Mouse (Mus musculus): Measurements from ENCODE around the gene Hes3. TPM values are rescaled to one million over a fixed set of nuclear protein-coding genes. Genes with fewer than 3 reads are reported as not detected.

The Hes3 gene
- polyA plus RNA-seq, 1 experiment: not detected

DNA sequence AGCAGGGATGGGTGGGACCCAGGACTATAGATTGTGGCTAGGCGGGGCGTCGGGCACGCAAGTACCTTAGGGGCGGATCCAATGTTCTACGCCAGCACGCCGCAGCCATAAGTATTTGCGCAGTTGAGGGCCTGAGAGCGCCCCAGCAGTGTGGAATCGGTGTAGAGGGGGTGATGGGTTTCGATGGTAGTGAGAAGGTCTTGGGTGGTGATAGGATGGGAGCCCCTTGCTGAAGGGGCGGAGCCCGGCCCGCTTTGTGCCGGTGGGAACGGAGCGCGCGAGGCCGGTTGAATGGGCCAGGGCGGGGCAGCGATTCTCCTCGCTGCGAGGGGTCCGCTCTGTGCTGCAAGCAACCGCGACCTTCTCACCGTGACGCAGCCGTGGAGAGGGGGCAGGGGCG is 5.3 kb downstream of the Hes3 start:
- no peak overlapping the region for H3K4me3 ChIP-seq (replicated peaks; ENCODE audit: extremely low read depth, low read depth, low read length)
- DNase-seq: no peak
- no peak for TF ChIP-seq POLR2A (IDR thresholded peaks at IDR 0.05; ENCODE audit: borderline replicate concordance, extremely low read depth, low read depth, low read length)
- TF ChIP-seq CTCF (IDR thresholded peaks at IDR 0.05; ENCODE audit: insufficient read depth, low read length): no peak
- peaks cover 3% of the 10 kb centered on the region; the same call in 1 of the 2 replicates for H3K4me1 ChIP-seq (ENCODE audit: control insufficient read depth, insufficient read depth, low read length)
- WGBS: 5% methylated on average over 32 of the region's 32 CpGs

DNA sequence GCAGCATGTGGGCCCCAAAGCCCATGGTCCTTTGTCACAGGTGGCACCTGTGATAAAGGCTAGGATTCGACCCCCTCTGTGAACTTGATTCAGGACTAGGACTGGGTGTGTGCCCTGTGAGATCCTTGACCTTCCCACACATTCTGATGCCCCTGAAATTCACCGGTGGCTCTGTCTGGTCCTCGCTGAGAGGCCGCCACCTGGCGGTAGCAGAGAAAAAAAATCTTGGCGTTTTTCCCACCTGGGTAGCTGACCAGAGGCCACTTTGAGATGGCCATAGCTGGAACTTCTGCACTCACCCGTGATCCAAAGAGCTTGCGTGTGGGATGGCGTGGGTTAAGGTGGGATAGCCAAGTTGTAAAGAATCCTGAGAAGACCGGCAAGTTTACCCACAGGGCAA is 6.0 kb downstream of the Hes3 start:
- 4% methylated on average over 10 of the region's 10 CpGs for WGBS
- DNase-seq: peak; percentile 64

DNA sequence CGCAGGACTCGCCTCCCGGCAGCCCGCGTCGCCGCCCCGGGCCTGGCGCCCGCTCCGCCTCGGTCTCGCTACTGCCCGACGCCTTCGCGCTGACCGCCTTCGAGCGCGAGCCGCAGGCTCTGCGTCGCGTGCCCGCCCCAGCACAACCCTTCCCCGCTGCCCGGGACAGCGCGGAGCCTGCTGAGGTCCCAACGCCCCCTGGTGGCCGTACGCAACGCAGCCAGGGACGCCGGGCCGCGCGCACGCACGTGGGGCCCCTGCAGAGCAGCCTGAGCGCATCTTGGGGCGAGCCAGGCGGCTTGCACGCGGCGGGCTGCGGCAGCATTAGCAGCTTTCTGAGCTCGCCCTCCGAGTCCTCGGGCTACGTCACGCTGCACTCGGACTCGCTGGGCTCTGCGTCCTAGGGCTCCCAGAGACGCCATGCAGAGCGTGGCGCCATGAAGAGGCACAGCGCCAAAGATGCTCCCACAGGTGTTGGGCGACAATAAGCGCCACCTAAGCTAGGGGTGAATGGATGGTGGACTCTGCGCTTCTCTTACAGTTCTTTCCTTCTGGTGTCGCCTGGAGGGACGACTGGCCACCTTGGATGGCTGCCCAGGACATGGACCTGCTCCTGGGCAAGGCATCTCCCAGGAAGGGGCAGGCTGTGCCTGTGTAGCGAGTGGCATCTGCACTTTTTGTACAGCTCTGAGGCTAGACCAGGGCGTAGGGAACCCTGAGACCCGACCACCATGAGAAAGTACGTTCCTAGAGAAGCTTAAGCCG is 8.1 kb downstream of the Hes3 start:
- no peak for TF ChIP-seq POLR2A (IDR thresholded peaks at IDR 0.05; ENCODE audit: borderline replicate concordance, extremely low read depth, low read depth, low read length)
- TF ChIP-seq CTCF (IDR thresholded peaks at IDR 0.05; ENCODE audit: insufficient read depth, low read length): peak; percentile 52; the same call in 1 of the 2 replicates
- WGBS: 10% methylated on average over 70 of the region's 70 CpGs
- peak; percentile 74 for DNase-seq
- Histone ChIP-seq H3K4me3 (replicated peaks; ENCODE audit: extremely low read depth, low read depth, low read length) (no peak overlapping the region), H3K4me1 (ENCODE audit: control insufficient read depth, insufficient read depth, low read length) (peaks cover 3% of the 10 kb centered on the region; the same call in 1 of the 2 replicates)

More for the DNA sequence above, 6.0 kb downstream of the Hes3 start:
- TF ChIP-seq POLR2A (IDR thresholded peaks at IDR 0.05; ENCODE audit: borderline replicate concordance, extremely low read depth, low read depth, low read length): no peak
- TF ChIP-seq CTCF (IDR thresholded peaks at IDR 0.05; ENCODE audit: insufficient read depth, low read length): peak; percentile 72
- Histone ChIP-seq H3K4me1 (ENCODE audit: control insufficient read depth, insufficient read depth, low read length) (peaks cover 3% of the 10 kb centered on the region; the same call in 1 of the 2 replicates), H3K4me3 (replicated peaks; ENCODE audit: extremely low read depth, low read depth, low read length) (no peak overlapping the region)

DNA sequence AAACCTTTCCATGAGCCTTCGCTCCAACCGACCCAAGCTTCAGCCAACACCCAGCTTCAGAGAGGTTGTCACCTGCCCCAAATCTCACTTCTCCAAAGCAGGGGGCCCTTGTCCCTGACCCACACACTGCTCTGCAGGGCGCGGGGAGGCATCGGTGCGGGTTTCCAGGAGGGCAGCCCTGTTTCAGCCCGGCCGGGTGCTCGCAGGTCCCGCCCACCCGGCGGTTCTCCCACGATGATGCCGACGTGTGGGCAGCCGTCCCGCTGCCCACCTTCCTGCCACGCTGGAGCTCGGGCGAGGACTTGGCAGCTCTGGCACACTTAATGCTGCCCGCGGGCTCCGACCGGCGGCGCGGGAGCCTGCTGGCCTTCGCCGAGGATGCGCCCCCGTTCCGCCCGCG is 8.7 kb downstream of the Hes3 start:
- H3K4me3 ChIP-seq (replicated peaks; ENCODE audit: extremely low read depth, low read depth, low read length): no peak overlapping the region
- WGBS: 18% methylated on average over 34 of the region's 34 CpGs
- H3K4me1 ChIP-seq (ENCODE audit: control insufficient read depth, insufficient read depth, low read length): peaks cover 3% of the 10 kb centered on the region; the same call in 1 of the 2 replicates
- no peak for TF ChIP-seq POLR2A (IDR thresholded peaks at IDR 0.05; ENCODE audit: borderline replicate concordance, extremely low read depth, low read depth, low read length)
- TF ChIP-seq CTCF (IDR thresholded peaks at IDR 0.05; ENCODE audit: insufficient read depth, low read length): no peak
- no peak for DNase-seq

DNA sequence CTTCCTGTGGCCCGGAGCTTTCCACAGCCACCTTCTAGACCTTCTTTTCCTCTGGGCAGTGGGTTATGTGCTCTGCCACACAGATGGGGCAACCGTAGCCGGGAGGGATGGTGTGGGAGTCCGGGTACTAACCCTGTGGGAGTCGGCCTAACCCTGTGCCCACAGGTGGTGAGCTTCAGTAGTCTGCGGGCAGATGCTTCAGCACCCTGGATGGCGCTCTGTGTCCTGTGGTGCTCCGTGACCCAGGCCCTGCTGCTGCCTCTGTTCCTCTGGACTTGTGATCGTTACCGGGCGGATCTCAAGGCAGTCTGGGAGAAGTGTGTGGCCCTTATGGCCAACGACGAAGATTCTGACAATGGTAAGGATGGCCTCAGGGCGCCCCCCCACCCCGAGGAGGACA is 9.9 kb downstream of the Hes3 start:
- 64% methylated on average over 15 of the region's 15 CpGs for WGBS
- no peak for TF ChIP-seq CTCF (IDR thresholded peaks at IDR 0.05; ENCODE audit: insufficient read depth, low read length)
- TF ChIP-seq POLR2A (IDR thresholded peaks at IDR 0.05; ENCODE audit: borderline replicate concordance, extremely low read depth, low read depth, low read length): no peak
- Histone ChIP-seq H3K4me1 (ENCODE audit: control insufficient read depth, insufficient read depth, low read length) (peaks cover 3% of the 10 kb centered on the region; the same call in 1 of the 2 replicates), H3K4me3 (replicated peaks; ENCODE audit: extremely low read depth, low read depth, low read length) (no peak overlapping the region)
- DNase-seq: no peak

DNA sequence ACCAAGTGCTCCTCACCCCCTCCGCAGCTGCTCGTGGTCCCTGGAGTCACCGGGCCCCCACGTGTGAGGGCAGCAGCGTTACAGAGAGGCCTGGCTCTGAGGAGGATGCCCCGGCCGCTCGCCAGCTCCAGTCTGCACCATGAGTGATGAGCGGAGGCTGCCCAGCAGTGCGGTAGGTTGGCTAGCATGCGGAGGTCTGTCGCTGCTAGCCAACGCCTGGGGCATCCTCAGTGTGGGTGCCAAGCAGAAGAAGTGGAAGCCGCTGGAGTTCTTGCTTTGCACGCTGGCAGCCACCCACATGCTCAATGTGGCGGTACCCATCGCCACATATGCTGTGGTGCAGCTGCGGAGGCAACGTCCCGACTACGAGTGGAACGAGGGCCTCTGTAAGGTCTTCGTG is 12.5 kb downstream of the Hes3 start:
- no peak for DNase-seq
- 84% methylated on average over 23 of the region's 23 CpGs for WGBS
- Histone ChIP-seq H3K4me3 (replicated peaks; ENCODE audit: extremely low read depth, low read depth, low read length) (no peak overlapping the region), H3K4me1 (ENCODE audit: control insufficient read depth, insufficient read depth, low read length) (peaks cover 3% of the 10 kb centered on the region; the same call in 1 of the 2 replicates)
- TF ChIP-seq CTCF (IDR thresholded peaks at IDR 0.05; ENCODE audit: insufficient read depth, low read length): no peak
- no peak for TF ChIP-seq POLR2A (IDR thresholded peaks at IDR 0.05; ENCODE audit: borderline replicate concordance, extremely low read depth, low read depth, low read length)

DNA sequence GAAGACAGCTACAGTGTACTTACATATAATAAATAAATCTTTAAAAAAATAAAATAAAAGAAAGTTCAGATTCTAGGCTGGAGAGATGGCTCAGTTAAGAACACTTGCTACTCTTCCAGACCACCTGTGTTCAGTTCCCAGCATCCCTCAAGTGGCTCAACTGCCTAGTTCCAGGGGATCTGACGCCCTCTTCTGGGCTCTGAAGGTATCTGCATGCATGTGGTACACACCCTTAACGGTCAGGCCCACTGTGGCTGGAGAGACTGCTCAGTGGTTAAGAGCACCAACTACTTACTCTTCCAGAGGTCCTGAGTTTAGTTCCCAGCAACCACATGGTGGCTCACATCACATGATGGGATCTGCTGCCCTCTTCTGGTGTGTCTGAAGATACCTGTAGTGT is 13.5 kb downstream of the Hes3 start:
- no peak for DNase-seq
- H3K4me1 ChIP-seq (ENCODE audit: control insufficient read depth, insufficient read depth, low read length): no peaks in the 10 kb centered on the region
- H3K4me3 ChIP-seq (replicated peaks; ENCODE audit: extremely low read depth, low read depth, low read length): no peak overlapping the region
- WGBS: 63% methylated on average over 2 of the region's 2 CpGs
- TF ChIP-seq POLR2A (IDR thresholded peaks at IDR 0.05; ENCODE audit: borderline replicate concordance, extremely low read depth, low read depth, low read length) (no peak), CTCF (IDR thresholded peaks at IDR 0.05; ENCODE audit: insufficient read depth, low read length) (no peak)

DNA sequence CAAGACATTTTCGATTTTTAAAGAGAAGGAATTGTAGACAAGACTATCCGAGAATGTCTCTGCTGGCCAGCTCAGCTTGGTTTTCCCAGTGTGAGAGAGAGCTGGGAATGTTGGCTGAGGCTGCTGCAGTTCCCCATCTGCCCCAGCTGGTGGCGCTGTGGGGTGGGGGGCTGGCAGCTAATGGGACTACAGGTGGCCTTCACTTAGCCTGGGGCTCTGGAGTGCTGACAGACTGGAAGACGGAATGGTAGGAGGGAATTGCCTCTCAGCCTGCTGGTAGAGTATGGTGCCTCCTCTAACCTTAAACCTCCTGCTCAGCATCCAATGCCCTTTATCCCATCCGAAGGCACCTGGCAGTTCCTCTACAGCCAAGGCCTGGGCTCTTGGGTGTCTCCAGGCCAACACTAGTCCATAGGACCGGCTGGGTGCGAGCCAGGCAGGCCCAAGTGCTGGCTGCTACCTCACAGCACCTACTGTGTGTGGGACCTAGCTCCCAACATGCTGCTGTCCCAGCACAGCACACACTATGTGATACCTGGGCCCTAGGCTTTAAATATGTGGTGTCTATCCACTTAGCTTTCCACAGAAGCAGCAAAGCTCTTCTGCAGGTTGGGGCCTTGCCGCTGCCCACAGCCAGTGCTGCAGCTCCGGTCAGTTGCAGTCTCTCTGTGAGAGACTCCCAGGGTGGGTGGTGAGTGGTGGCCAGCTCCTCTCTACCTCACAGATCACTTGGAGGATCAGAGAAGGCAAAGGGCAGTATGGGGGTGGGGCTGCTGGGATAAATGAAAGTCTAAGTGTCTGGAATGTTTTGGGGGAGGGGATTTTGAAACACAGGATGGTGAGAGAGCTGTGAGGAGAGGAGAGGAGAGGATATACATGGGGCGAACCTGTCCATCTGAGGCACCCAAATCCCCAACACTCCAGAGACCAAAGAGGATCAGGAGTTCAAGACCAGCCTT is 14.8 kb downstream of the Hes3 start:
- 54% methylated on average over 10 of the region's 10 CpGs for WGBS
- DNase-seq: no peak
- TF ChIP-seq POLR2A (IDR thresholded peaks at IDR 0.05; ENCODE audit: borderline replicate concordance, extremely low read depth, low read depth, low read length): no peak
- peak; percentile 34; the same call in 1 of the 2 replicates for TF ChIP-seq CTCF (IDR thresholded peaks at IDR 0.05; ENCODE audit: insufficient read depth, low read length)
- Histone ChIP-seq H3K4me1 (ENCODE audit: control insufficient read depth, insufficient read depth, low read length) (no peaks in the 10 kb centered on the region), H3K4me3 (replicated peaks; ENCODE audit: extremely low read depth, low read depth, low read length) (no peak overlapping the region)

DNA sequence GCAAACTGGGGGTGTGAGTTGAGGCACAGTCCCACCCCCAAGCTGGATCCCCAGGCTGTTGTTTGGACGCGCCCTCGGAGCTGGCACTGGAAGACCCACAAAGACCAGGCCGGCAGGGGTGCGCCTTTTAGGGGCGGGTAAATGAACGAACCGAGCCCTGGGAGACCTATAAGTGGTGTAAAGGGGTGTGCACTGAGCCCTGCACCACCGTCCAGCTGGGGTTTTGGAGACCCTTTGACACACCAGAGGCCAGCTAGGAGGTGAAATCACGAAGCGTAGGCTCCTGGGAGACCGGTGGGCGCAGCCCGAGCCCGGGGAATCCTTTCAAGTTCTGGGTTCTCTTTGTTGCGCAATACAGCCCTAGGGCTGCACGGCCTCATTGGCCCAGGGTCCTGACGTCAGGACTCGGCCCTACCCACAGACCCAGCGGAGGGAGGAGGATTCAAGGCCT is 16.8 kb downstream of the Hes3 start:
- WGBS: 8% methylated on average over 20 of the region's 20 CpGs
- Histone ChIP-seq H3K4me1 (ENCODE audit: control insufficient read depth, insufficient read depth, low read length) (no peaks in the 10 kb centered on the region), H3K4me3 (replicated peaks; ENCODE audit: extremely low read depth, low read depth, low read length) (peak overlapping the region; percentile 44)
- peak; percentile 29 for DNase-seq
- no peak for TF ChIP-seq CTCF (IDR thresholded peaks at IDR 0.05; ENCODE audit: insufficient read depth, low read length)
- TF ChIP-seq POLR2A (IDR thresholded peaks at IDR 0.05; ENCODE audit: borderline replicate concordance, extremely low read depth, low read depth, low read length): 0 out of 2 replicates have a peak, but pooled peaks have one; percentile 23
